Mouse (Mus musculus): ENCODE data around the gene Sh3pxd2a.

Gene Sh3pxd2a

DNA sequence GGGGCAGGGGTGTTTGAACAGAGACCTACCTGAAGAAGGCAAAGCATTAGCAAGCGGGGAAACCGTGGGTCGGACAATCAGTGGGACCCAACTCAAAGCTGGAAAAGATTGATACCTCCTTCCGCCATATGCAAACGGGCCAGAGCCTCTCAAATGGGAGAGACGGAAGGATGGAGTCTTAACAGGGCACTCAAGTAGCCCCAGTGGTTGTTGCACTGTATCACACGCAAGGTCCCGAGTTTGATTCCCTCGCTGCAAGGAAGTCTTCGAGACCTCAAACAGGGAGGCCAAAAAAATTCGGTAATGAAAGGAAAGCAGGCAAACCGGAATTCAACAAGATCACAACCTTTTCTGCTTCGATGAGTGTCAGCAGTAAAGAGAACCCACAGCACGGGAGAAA lies 29.5 kb downstream of the Sh3pxd2a start:
- DNase-seq = no peak

GRCm38 (mm10) chr19:47432339-47432738 lies 31.9 kb downstream of the Sh3pxd2a start:
- no peak for DNase-seq

DNA sequence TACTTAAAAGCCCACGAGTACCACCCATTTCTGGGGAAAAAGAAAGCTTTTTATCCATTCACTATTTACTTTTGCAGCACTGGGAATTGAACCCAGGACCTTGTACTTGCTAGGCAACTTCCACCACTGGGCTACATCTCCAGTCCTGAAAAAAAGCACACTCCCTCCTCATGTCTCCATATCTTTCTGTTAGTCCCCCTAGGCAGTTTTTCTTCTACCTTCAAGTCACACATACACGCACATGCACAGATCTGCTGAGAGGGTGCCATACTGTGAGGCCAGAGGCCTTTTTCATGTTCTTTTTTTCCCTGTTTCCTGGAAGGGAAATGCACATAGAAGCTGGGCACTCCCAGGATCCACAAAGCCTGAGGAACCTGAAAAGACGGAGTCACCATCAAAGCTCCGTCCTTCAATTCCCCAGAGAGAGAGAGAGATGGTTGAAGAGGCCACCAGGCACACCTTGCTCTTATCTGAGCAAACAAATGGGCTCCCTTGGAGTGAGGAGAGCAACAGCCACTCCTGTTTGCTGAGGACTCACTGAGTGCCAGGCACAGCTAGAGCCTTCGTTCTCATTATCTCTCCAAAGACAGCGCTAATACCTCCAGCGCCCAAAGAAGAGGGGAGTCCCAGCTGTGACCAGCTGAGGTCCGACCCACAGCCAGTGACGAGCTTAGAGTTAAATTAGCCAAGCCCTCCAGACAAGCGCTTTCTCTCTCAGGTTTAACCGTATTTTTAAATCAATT lies 32.8 kb downstream of the Sh3pxd2a start:
- DNase-seq = no peak

DNA sequence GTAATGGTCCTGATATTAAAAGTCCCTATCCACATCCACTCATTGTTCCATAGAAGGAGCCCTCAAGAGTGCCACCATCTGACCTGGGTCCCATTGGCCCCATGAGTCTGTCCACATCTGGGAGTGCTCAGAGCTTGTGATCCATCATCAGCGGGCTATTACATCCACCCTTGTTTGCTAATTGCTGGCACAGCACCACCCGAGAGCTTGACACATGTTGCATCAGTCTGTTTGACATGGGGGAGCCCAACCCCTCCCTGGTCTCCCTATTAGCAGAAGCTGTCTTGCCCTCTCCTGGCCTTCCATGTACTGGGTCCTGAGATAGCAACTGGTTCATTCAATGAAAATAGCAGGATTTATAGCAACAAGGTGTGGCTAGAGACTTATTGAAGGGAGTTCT lies 34.0 kb downstream of the Sh3pxd2a start:
- no peak for DNase-seq

DNA sequence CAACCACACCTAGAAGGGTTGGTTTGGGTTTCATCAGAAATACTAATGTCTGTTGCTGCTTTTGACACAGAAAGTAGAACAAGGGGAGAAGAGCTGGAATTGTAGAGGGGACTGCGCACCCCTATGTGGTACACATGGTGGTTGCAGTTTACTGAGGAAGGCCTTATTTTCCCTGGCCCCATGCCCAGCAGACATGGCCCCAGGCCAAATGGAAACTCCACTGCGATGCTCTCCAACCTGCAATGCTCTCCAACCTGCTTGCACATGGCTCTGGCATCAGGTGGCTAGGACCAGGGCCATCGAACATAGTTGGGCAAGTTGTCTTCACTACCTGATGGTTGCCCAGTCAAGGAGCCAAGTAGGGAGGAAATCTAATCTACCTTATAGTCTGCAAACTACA lies 35.0 kb downstream of the Sh3pxd2a start:
- no peak for DNase-seq

DNA sequence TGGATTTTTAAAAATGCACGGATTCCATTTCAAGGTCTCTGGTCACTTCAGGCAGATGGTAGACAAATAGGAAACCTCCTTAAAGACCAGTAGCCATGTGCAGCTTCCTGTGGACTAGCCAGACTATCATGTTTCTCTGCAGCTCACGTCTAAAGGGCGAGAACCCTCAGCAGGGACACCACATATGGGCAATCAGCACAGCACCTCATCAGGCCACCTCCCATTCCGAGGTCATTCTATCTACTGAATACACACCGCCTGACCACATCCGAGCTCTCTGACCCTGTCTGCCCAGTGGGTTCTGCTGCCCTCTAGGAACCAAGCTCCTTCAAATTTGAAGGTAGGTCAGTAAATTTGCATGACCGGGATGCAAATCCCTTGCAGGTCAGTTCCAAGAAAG lies 35.4 kb downstream of the Sh3pxd2a start:
- no peak for DNase-seq

- DNase-seq = peak; percentile 55
These were observed 36.1 kb downstream of the Sh3pxd2a start for GRCm38 (mm10) chr19:47427841-47428789.

DNA sequence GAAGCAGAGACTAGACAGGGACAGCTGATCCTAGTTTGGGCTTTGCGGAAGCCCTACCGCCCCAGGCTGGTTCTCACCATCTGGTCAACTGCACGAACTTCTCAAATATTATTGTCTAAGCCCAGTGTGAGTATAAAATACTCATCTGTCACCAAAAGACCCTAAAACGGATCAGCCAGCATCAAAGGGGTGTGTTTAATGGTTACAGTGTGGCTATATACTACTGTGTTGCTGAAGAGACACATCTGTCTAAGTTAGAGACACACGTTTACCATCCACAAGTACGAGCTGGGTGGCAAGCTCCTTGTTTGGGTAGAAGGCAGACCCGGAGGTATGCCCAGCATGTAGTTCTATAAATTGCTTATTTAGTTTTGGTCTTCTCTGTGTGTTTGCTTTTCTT lies 40.6 kb downstream of the Sh3pxd2a start:
- DNase-seq = no peak

- peak; percentile 61 for DNase-seq
These were observed 42.9 kb downstream of the Sh3pxd2a start for GRCm38 (mm10) chr19:47421128-47421898.

GRCm38 (mm10) chr19:47420539-47420938 lies 43.7 kb downstream of the Sh3pxd2a start:
- DNase-seq = no peak

DNA sequence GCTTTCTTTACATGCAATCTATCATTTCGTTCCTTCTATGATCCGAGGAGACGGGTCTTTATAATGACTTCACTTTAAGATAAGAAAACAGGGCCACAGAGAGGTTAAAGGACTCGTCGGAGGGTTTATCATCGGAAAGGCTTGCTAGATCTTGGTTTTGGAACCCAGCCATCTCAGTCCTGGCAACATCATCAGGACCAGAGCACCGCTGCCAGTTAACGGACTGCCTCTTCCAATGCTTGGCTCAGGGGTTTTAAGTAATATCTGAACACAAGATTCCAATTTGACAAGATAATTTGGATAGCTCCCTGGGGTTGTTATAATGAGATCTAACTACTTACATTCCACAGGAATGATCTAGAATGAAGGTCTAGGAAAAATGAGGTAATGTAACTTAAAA lies 45.0 kb downstream of the Sh3pxd2a start:
- no peak for DNase-seq

DNA sequence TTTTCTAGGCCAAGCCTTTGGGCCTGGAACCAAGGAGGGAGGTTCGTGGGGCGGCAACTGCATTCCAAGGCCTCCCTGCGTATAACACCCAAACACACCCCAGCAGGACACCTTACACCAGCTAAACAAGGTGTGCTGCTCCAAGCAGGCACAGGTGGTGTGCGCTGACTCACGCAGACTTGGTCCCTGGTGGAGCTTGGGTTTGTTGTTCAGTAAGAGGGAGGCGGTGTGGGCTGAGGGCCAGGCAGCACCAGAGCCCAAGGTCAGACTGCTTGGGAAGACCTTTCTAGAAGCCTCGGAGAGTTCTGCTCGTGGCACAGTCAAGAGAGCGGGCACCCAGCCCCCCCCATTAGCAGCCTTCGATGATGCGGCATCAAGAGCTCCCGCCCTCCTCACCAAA lies 48.0 kb downstream of the Sh3pxd2a start:
- DNase-seq = no peak

- no peak for DNase-seq
These were observed 49.9 kb downstream of the Sh3pxd2a start for GRCm38 (mm10) chr19:47414142-47414905.

- DNase-seq = no peak
These were observed 50.7 kb downstream of the Sh3pxd2a start for GRCm38 (mm10) chr19:47413458-47414005.

DNA sequence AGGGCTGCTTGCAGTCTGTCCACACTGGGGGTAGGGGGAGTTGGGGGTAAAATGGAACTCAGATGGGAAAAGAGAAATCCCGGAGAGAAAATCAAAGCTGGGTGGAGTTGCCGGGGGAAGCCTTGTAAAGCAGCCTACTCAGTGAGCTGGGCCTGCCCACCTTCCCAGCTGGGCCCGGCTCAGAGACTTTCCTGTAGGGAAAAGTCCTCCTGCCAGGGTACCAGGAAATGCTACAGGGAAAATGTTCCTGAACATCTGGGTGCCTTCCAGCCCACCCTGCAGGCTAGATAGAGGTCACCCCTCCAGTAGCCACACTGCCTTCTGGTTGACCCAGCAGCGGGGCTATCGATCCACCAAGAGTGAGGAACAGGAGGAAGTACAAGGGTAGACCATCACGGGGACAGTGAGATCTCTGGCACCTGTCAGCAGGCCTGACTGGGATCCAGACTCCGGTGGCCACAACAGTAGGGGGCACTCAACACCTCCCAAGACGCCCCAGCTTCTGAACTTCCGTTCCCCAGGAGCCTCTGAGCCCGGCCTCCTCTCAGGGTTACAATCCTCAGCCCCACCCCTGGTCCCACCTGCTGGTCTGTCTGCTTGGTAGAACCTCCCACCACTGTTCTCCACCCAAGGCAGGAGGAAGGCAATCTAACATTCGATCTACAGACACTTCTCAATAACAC lies 51.5 kb downstream of the Sh3pxd2a start:
- DNase-seq = no peak

DNA sequence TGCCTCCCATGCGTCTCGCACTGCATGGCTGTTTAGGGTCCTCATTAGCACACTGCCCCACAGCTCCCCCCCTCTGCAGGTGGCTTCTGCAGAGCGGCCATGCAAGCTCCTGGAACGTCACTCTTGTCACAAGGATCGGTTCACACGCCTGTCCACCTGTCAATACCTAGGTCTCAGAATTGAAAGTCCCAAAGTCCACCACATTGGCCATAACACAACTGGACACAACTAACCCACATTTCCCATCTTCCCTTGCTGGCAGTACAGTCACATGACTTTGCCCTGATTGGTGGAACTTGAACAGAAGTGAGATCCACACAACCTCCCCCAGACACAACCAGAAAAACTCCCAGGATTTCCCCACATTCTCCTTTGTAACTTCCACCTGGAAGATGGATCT lies 53.9 kb downstream of the Sh3pxd2a start:
- no peak for DNase-seq

DNA sequence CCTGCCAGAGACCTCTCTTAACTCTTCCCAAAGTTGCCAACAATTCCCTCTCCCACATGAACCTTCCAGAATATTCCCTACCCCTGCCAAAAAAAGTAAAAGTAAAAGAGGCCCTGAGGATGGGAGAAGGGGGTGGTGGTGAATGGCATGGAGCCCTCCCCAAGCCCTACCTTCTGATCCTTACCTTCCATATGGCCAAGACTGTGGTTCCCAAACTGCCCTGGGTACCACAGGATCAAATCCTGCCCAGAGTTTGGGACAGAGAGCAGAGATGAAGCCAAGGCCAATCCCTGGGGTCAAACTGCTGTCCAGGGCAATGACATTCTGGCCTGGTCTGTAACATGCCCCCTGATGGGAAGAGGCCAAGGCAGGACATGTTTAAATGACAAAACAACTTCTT lies 55.1 kb downstream of the Sh3pxd2a start:
- no peak for DNase-seq

GRCm38 (mm10) chr19:47408656-47409055 lies 55.5 kb downstream of the Sh3pxd2a start:
- no peak for DNase-seq

- no peak for DNase-seq
These were observed 56.9 kb downstream of the Sh3pxd2a start for GRCm38 (mm10) chr19:47407332-47407731.

DNA sequence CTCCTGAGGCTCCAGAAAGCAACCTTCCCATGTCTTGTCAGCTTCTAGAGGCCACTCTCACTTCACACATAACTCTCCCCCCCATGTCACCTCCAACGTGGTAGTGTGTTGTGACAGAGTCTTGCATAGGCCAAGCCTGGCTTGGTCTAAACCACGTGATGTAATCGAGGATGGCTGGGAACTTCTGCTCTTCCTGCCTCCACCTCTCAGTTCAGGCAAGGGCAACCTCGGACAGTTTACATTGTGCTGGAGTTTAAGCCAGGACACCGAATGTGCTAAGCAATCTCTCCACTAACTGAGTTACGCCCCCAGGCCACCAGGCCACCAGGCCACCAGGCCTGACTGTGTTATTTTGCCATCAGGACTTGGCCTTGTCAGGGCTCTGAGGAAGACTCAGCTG lies 57.7 kb downstream of the Sh3pxd2a start:
- no peak for DNase-seq

GRCm38 (mm10) chr19:47405548-47405947 lies 58.7 kb downstream of the Sh3pxd2a start:
- DNase-seq = no peak

Measured in retina, postnatal 1 day (tissue).